Mouse (Mus musculus) urinary bladder, postnatal 36 days (tissue): ENCODE results near the gene Trpm1.

Experiments
- DNase-seq, 2 experiments: peaks; one replicate each; pipeline ENCODE4 v3.0.0; 2022; ENCODE audit warnings: low spot score in 2 of 2, mixed read lengths in 1 of 2

The Trpm1 gene

DNA sequence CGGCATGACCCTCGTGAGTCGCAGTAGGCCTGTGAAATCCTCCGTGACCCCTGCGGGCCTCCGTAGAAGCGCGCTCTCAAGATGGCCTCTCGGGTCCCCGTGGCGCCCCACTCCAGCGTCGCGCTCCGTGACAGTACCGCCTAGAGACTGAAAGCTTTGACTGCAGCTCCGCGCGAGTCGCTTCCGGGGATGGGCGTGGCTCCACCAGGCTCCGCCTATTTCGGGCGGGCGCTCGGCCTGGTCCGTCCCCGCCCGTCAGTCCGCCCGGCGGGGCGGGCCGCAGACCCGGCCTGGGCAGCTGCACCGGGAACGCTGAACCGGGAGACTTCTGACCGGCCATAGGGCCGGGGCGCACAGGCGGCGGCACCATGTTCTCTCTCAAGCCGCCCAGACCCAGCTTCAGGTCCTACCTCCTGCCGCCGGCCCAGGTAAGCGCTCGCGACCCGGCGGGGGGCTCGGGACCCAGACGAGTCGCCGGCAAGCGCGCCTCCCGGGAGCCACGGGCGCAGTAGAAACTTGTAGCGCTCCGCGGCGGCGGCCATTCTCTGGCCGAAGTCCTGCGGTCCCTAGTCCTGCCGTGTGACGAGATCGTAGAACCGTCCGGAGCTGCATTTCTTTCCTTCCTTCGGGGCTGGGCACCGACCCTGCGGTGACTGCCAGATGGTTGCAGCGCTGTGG, 133.9 kb downstream of the Trpm1 start, which contains the start of gene Mtmr10:
TSS of gene Mtmr10 (plus strand) at position 240 of the 678 bp plus-strand sequence.
- peak; percentile 98 for DNase-seq

- no peak for DNase-seq
These were observed 135.8 kb downstream of the Trpm1 start for GRCm38 (mm10) chr7:64289416-64289815.

- DNase-seq, result no peak
These were observed 136.8 kb downstream of the Trpm1 start for GRCm38 (mm10) chr7:64290431-64290830.

- DNase-seq, result no peak
These were observed 138.1 kb downstream of the Trpm1 start for GRCm38 (mm10) chr7:64291722-64292121.

- no peak for DNase-seq
These were observed 142.8 kb downstream of the Trpm1 start for GRCm38 (mm10) chr7:64296286-64297010.

- DNase-seq, result no peak
These were observed 156.6 kb downstream of the Trpm1 start for GRCm38 (mm10) chr7:64310241-64310640.

DNA sequence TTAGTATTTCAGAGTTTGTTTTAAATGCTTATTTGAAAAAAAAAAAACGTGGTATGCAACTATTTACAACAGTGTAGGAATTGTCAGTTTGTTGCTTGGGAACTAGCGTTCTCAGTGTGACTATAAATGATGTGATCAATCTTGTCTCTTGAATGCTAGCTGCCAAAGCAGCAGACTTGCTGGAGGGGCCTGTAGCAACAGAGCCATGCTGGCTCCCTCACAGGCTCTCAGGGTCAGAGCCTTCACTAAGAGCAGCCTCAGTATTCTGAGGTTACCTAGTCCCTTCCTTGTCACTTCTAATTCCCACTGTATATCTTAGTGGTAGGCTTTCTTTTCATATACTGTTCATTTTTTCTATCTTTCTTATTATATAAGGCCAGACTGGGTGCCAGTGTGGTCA, 157.1 kb downstream of the Trpm1 start:
- no peak for DNase-seq

- no peak for DNase-seq
These were observed 159.2 kb downstream of the Trpm1 start for GRCm38 (mm10) chr7:64312811-64313210.
